Mouse (Mus musculus) granulocyte monocyte progenitor cell, adult 5-6 weeks (primary cell): ENCODE data around the gene Gng2. TPM values are rescaled to one million over a fixed set of nuclear protein-coding genes. Genes with fewer than 3 reads are reported as not detected.
A peak's percentile ranks its signal among the peaks of the same experiment; 100 is the strongest.

Experiments used
- ATAC-seq: replicated peaks from 2 replicates; pipeline ENCODE4 v1.8.0; 2016; ENCODE audit warnings: mild to moderate bottlenecking, moderate TSS enrichment, inconsistent platforms; ENCODE audit not compliant: poor library complexity, severe bottlenecking
- total RNA-seq, 2 experiments: library from RNA; stranded (forward) in 1 of 2; stranded (reverse) in 1 of 2; fragments of 200-712, 200-1000 nt in 1 of 2; fragments of >200 nt in 1 of 2; fragmentation: Nextera tagmentation in 1 of 2; gene quantifications; 2 replicates each; pipeline ENCODE4 v1.2.3; 2014 to 2017

Gng2 gene
- total RNA-seq (2014; fragmentation: Nextera tagmentation) (24.8 and 36.0 TPM in 2 replicates), total RNA-seq (2017) (25.9 and 52.6 TPM in 2 replicates)

DNA sequence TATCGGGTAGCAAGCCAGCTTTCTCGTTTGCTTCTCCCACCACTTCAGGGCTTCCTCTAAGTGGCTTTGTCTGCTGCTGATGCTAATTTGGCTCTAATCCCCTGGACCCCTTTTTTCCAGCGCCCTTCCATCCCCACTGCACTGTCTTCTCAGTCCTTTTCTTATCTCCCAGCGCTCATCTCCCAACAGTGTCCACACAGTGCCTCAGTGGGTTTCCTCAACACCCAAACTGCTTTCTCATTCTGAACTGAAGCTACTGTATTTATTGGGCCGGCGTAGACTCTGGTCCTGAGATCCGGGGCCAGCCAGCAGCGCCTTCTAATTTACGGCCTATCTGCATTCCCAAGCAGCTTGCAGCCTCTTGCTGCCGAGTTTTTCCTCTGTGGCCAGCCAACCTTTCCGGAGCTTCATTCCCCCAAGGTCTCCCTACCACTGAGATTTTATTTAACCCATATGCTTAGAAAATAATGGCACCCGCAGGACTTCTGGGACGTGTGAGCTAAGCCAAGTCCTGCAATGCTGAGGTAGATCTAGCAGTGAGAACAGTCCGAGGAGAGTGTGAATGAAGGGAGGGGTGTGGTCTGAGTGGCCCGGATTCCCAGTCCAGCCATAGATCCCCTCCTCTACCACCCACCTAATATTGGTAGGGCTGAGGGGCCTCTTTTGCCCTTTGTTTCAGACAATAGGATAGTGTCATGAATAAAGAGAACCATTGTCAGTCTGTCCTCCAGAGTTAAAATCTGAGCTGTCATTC, at the start of gene Gng2:
TSS of gene Gng2 (minus strand) at position 357 of the 754 bp plus-strand sequence.
- ATAC-seq = no peak

DNA sequence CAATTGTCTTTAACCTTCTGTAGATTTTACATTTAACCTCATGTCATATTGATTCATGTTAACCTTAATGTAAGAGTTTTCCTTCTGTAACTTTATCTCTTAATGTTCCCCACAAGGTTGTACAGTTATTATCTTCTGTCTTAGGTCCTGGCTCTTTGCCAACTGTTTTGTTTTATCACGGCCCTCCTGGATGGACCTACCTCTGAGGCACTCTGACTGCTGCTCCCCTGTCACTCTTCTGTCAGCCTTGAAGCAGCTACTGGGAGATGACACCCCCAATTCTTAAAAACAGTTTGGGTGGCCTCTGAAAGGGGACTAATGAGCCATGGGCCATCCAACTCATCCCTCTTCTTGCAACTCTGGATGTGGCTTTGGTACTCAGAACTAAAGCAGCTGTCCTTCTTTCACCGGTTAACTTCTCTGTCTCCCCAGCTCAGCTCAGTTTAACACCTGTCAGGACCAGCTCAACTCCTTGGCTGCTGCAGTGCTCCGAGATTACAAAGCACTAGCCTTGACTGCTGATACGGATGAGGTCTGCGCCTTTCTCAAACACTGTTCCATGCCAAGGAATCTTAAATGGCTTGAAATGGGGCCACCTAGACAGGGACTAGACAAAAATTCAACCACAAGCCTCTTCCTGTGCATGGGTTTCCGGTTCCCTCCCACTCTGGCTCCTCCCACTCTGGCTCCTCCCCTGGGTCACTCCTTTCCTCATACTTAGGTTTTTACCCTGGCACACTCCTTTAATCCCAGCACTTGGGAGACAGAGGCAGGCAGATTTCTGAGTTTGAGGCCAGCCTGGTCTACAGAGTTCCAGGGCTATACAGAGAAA, 47.7 kb upstream of the Gng2 start:
- peak; percentile 100 for ATAC-seq

DNA sequence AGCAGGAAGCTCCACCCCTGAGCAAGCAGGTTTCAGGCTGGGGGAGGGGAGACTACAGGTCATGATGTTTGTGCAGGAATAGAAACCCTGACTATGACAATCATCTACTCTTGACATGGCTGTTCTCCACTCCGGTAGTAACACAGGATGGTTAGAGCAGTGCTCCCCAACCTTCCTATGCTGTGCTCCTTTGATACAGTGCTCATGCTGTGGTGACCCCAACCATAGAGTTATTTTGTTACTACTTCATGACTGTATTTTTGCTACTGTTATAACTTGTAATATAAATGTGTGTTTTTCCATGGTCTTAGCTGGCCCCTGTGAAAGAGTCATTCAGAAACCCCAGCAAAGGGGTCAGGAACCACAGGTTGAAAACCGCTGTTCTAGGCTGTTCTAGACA, 46.5 kb upstream of the Gng2 start:
- no peak for ATAC-seq

DNA sequence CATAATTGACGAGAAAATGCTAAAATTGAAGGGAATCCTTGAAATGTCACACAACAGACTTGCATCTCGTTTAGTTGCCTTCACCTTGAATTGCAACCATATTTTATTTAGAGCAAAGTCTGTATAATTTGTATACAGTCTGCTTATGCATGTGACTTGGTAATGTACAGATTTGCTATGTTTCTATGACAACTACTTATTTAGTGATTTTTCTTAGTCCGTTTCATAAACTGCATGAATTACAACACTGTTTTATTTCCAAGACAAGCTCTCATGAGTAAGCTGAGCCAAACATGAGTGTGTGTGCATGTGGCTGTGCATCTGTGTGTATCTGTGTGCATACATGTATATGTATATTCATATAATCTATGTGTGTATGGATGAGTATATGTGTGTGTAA, 42.1 kb upstream of the Gng2 start:
- ATAC-seq = no peak

DNA sequence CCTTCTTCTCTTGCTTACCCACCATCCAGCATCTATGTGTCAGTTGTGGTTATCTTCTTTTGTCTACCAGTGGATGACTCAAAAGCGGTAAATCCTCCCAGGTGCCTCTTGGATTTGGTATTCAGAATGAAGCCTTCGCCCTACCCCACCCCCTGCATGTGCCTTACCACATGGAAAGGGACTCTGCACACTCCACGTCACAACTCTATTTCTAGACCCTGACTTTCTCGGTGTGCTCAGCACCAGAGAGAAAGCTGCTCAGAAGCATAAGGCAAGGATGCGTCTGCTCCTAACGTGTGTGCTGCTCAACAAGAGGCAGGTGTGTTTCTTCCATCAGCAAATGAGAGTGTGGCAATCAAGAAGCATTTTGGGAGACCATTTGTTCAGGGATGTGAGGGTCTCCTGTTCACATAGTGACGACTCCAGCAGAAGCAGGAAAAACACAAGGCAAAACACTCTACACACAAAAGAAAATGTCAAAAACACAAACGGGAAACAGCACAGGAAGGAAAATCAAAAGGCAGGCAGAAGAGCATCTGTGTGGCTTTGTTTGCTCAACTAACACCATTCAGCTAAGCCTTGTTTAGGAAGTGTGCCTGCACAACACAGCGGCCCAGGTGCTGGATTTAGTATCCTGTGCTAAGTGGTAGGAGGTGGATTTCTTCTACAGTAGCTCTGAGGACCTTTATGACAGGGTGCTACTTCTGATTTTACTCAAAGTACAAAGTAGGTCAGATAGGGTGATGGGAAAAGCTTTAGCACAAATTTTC, 35.3 kb upstream of the Gng2 start:
- ATAC-seq = no peak

DNA sequence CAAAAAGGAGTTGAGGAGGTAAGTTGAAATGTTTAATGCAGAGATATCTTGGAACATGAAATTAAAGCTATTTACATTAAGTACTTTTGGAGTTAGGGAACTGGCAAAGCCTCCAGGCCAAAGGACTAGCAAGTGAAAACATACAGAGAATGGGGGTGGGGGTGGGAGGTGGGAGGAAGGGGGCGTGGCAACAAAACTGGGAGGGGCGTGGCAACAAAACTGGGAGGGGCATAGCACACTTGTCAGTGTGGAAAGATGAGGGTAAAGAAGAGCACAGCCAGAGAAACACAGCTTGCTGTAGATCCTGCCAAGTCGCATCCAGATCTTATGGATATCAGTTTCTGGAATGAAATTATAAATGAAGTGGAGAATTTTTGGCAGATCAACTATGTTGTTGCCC, 30.0 kb upstream of the Gng2 start:
- no peak for ATAC-seq

DNA sequence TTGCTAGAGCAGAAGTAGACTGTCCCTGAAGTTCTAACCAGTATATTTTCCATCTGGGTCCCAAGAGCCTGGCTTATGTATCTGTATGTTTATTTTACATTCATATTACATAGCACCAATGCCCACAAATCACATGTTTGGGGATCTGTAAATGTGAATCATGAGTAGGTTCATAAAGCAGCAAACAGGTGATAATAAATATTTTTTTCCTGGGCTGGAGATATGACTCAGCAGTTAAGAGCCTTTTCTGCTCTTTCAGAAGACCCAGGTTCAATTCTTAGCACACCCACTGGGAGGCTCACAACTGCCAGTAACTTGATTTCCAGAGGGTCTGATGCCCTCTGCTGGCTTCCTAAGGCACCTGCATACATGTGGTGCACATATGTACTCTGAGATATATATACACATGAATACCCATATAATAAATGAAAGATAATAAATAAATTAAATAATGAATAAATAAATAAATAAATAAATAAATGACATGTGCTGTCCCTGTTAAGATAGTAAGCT, 27.4 kb upstream of the Gng2 start:
- no peak for ATAC-seq

DNA sequence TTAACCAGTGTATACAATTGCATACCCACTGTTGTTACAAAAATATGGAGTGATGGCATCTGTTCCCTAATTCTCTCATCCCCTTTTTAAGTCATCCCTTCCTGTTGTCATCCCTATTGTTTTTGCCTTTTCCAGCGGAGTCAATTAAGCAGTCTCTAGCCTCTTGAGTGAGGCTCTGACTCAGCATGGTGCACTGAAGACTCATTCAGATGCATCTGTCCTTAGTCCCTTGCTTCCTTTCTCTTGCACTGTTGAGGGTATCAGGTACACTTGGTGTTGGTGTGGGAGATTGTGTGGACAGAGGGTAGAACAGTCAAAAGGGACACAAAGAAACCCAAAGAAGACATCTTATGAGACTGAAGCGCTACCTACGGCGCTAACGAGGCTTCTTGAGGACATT, 19.4 kb upstream of the Gng2 start:
- ATAC-seq = no peak

DNA sequence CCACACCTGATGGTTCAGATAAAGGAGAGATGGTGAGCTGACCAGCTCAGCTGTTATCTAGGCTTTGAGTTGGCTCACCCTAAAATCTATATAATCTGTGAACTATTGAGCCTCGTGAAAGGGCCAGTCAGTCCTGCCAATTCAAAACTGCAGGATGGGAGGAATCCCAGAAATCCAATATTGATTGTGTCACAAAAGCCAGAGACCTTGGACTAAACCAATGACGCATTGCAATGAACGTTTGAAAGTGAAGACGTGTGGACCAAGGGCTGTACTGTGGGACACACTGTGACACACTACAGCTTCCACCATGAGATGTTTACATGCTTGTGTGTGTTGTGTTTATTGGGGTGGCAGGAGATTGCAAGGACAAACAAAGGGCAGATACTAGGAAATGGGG, 18.5 kb upstream of the Gng2 start:
- ATAC-seq = no peak

DNA sequence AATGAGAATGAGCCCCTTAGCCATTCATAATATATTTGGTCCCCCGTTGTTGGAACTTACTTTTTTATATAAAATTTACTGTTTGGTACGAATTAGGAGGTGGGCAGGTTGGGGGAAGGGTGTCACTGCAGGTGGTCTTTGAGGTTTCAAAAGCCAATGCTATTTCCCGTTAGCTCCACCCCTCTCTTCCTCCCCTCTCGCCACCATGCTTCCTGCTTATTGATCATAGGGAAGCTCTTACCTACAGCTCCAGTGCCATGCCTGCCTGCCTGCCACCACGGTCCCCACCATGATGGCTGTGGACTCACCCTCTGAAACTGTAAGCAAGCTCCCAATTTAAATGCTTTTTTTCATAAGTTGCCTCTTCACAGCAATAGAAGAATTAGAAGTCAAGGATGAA, 16.6 kb upstream of the Gng2 start:
- 0 out of 2 replicates have a peak, but pooled peaks have one; percentile 37 for ATAC-seq

DNA sequence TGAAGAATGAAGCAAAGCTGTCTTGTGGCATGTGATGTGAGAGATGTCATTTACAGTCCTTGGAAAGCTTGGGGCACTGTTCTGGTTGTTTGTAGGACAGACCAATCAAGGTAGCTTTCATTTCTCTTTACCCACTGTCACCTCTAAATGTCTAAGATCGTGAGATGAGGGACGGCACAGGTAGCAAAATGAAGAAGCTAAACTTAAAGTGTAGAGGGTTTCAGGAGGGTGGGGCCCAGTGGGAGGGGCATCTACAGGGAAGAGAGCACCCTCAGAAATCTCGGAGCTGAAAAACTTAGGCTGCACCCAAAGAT, 16.1 kb upstream of the Gng2 start:
- no peak for ATAC-seq

DNA sequence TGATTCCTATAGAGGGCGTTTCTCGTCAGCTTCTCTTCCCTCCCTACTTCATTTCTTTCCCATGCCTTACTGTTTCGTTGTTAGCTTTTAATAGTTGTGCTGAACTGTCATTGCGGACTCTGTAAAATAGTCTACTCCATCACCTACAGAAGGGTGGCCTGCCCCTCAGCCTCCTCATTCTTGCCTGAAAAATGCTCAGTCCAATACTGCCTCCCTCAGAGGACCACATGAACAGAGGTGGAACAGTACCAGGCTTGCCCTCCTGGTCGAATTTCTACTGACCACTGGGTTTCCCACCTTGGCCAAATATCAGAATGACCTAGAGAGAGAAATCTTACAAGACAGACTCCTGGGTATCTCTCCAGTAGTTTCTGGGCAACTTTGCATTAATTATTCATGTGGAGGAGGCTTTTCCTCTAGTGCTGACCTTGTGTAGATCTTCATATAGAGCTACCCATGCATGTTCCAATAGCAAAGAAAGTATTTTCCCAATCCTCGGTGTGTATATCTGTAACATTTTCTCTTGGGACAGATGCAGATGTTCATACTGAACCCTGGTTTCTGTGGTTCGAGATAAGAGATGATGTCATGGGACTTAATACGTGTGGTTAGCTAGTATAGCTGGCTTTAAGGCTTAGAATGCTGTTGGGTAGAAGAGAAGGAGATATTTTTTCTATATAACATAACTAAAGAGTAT, 15.6 kb upstream of the Gng2 start:
- ATAC-seq = no peak

DNA sequence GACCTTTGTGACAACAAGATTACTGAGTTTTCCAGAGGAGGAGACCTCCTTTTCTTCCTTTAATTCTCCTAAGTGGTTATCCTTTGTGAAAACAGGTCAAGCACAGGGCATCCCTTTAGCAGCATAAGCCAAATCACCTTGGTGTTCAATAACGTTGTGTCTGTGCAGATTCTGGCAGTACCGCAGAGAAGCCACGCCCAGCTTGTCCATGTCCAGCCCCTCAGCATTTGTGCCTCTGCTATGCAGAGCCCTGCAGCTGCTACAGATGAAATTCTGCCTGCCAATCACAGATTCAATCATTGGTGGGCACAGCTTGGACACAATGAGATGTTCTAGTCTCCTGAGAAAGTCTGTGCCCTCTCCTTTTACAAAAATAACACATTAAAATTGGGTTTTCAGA, 14.4 kb upstream of the Gng2 start:
- no peak for ATAC-seq

DNA sequence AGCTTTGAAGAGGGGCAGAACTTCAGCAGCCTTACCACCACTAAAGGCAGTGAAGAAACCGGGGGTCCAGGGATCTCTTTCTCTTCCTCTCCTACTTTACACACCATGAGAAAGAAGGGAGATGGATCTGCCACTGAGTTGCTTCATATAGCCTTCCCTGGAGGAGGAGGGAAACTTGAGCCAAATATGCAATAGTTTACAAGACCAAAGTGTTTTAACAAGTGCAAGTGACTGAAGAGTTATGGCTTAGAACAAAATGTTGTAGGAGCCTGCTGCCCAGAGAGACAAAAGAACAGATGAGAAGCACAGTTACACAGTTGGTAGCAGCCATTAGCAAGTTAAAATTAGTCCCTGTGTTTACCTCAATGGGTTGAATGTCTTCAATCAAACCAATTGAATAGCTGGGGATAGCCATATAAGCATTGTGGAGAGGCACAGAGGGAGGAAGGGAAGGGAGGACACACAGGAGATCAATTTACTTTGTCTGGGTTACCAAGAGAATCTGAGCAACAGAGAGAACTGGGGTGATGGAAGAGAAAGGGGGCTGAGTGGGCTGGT, 13.1 kb upstream of the Gng2 start:
- no peak for ATAC-seq

DNA sequence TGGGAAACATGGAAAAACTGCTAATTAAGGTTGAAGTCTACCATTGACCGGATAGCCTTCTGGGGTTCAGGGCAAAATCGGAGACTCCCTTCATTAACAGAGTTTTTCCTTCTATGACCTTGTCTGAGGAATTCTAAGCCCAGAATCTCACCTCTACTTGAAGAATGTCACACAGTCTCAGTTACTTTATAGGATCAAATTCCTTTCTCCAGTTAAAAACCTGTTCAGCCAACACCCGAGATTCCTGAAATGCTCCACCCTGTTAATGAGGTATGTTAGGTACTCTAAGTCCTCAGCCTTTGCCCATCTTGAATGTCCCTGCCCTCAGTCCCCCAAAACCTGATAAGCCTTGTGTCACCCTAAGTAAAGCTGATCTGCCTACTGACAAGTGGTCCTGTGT, 11.0 kb upstream of the Gng2 start:
- ATAC-seq = no peak

DNA sequence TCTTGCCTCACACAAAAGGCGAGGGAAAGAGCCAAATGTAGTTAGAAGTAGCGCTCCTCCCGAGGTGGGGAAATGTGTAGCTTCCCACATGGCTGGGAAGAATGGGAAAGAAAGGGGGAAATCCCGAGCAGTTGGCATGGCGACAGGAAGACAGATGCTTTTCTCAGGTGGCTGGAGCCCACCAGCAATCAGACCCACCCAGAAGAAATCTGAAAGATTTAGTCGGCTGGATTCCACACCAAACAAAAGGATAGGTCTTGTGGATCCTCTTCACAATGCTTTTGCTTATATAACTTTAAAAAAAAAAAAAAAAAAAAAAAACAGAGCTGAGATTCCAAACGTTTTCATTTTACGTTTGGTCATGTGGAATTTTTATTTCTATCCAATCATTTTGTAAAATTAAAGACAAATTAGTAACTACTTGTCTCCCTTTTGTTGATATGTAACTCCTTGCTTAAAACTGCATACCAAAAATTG, 10.0 kb upstream of the Gng2 start:
- ATAC-seq = no peak

DNA sequence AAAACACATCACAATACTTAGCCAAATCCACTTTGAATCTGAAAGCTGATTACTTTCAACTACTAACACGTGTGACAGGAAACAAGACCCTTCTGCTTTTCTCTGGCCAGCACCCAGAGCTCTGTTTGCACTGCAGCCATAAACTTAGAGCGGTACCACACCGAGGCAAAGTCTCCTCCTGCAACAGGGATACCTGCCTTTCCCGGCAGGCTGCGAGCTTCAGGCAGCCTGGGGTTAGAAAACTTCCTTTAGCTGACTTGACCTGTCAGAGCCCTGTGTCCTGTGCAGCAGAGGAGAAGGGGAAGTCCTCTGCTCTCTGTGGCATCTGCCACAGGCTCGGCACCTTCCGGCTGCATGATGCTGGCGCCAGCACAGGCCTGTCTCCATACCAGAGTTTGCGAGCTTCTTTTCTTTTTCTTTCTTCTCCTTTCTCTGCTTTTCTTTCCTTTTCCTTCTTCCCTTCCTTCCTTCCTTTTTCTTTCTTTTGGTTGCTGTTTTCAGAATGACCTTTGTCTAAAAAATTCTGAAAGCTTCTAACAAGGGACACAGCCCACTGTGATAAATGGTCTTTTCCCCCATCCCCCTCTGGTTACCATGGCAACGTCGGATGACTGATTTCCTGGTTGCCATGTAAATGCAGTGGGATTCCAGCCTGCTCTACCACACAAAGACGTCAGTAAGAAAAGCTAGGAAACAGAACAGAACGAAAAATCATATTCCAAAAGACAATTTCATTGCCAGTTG, 9.4 kb upstream of the Gng2 start:
- peak; percentile 66 for ATAC-seq

DNA sequence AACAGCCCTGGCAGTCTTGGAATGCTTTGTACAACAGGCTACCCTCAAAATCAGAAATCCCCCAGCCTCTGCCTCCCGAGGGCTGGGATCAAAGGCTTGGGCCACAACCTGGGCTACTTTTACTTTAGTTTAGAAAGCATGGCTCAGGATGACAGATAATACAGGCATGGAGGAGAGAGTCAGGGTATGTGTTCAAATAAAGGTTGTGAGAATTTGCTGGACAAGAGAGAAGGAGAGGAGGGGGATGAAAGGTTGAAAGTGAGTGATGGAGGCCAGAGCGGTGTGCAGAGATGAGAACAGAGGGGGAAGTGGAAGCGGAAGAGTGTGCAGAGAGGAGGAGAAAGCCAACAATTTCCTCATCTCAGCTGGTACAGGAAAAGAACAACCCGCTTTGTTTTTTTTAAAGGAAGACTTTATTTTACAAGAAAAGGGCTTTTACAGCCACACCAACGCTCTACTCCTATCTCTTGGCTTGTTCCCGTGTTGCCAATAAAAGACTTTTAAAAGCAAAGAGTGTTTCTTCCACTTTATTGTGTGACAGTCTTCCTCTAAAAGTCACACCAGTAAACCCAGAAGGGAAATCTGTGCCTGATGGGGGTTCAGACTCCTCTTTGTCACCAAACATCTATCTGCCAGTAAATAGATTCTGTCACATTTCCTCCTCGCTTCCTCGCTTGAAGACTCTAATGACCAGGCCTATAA, 8.6 kb upstream of the Gng2 start:
- ATAC-seq = peak; percentile 31
